Mouse (Mus musculus) brain, adult 10 weeks (tissue): ENCODE data around the gene Eif3g. TPM values are rescaled to one million over a fixed set of nuclear protein-coding genes. Genes with fewer than 3 reads are reported as not detected.

Experiments used
- polyA plus RNA-seq: library from polyadenylated mRNA; stranded (reverse); fragments of 350-450 nt; fragmentation: Illumina TruSeq; extraction: RNeasy Lipid Tissue Mini Kit (QIAGEN cat#74804); gene quantifications from one replicate; pipeline ENCODE4 v1.2.3, GENCODE M21; 2015; ENCODE audit warnings: low read depth, low replicate concordance

Gene Eif3g
- 131 TPM for polyA plus RNA-seq

GRCm38 (mm10) chr9:20898511-20899073, at the start of gene Eif3g:
Eif3g (minus strand) TSS chr9:20898623.

GRCm38 (mm10) chr9:20887704-20888385, 10.6 kb downstream of the Eif3g start, which contains the start of gene Ppan:
Ppan (plus strand) TSS chr9:20888175.

GRCm38 (mm10) chr9:20879097-20879792, 19.2 kb downstream of the Eif3g start, which contains the start of gene Angptl6:
Angptl6 (minus strand) TSS chr9:20879727.

GRCm38 (mm10) chr9:20868448-20869001, 29.9 kb downstream of the Eif3g start, which contains the start of gene A230050P20Rik:
A230050P20Rik (plus strand) TSS chr9:20868642.

Other genes starting within 250 kb of the Eif3g start
- 44.8 TPM for gene Pin1, start 246.5 kb downstream of the Eif3g start, polyA plus RNA-seq
- 130 TPM for gene Olfm2, start 152.3 kb downstream of the Eif3g start, polyA plus RNA-seq
- 1.4 TPM for gene Col5a3, start 83.6 kb downstream of the Eif3g start, polyA plus RNA-seq
- gene Rdh8, start 80.1 kb downstream of the Eif3g start, polyA plus RNA-seq: not detected
- 87.5 TPM for gene A230050P20Rik, start 30.0 kb downstream of the Eif3g start, polyA plus RNA-seq
- 11.2 TPM for gene Angptl6, start 18.9 kb downstream of the Eif3g start, polyA plus RNA-seq
- gene Ppan, start 10.4 kb downstream of the Eif3g start, polyA plus RNA-seq: 20.5 TPM
- 23.5 TPM for gene Dnmt1, start 61.3 kb upstream of the Eif3g start, polyA plus RNA-seq
- gene S1pr2, start 78.2 kb upstream of the Eif3g start, polyA plus RNA-seq: 1.8 TPM
- 70.1 TPM for gene Mrpl4, start 104.1 kb upstream of the Eif3g start, polyA plus RNA-seq
- 1.8 TPM for gene Icam1, start 117.4 kb upstream of the Eif3g start, polyA plus RNA-seq
- gene Icam4, start 130.8 kb upstream of the Eif3g start, polyA plus RNA-seq: 1.9 TPM
- 111 TPM for gene Icam5, start 133.4 kb upstream of the Eif3g start, polyA plus RNA-seq
- not detected for gene Zglp1, start 168.5 kb upstream of the Eif3g start, polyA plus RNA-seq
- gene Gm49373, start 174.5 kb upstream of the Eif3g start, polyA plus RNA-seq: 1.4 TPM
- 105 TPM for gene Fdx1l, start 175.0 kb upstream of the Eif3g start, polyA plus RNA-seq
- gene Gm38431, start 193.4 kb upstream of the Eif3g start, polyA plus RNA-seq: 0.58 TPM
- gene Raver1, start 193.4 kb upstream of the Eif3g start, polyA plus RNA-seq: 20.6 TPM
- 8.4 TPM for gene Tyk2, start 232.6 kb upstream of the Eif3g start, polyA plus RNA-seq